Mouse (Mus musculus): ENCODE results near the gene Ssbp2.

Gene Ssbp2

DNA sequence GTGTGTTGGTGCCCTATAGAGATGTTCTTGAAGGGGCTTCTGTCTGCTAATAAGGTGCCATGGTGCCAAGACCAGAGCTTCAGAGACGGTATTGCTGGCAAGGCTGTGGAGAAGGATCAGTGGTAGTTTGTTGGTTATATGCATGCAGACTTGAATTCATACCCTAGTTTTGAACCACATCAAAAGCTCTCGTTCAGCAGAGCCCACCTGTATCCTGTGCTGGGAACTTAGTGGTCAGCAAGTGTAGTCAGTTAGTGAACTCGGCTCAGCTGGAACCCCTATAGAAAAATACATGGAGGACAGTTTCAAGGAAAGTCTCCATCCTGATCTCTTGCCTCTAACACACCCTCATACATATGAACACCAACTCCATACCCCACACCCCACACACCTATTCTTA is 69.7 kb downstream of the Ssbp2 start:
- no peak for DNase-seq (ENCODE audit: low spot score in 2 of 2)

DNA sequence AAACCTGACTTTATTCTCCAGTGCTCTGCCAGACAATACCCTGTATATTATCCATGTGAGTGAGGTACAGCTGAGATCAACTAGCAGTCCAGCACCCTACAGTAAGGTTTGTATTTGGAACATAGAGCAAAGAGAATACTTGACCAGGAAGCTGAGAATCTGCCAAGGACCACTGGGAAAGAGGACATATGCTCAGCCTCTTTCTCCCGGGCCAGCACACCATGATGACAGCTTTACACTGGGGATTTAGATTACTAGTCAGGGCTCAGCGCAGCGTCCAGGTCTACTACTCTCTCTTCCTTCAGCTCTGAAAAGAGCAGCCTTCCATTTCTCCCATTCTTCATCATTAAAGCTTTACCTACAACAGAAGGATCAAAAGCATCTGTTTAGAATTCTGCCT is 76.6 kb downstream of the Ssbp2 start:
- no peak for DNase-seq (ENCODE audit: low spot score in 2 of 2)

DNA sequence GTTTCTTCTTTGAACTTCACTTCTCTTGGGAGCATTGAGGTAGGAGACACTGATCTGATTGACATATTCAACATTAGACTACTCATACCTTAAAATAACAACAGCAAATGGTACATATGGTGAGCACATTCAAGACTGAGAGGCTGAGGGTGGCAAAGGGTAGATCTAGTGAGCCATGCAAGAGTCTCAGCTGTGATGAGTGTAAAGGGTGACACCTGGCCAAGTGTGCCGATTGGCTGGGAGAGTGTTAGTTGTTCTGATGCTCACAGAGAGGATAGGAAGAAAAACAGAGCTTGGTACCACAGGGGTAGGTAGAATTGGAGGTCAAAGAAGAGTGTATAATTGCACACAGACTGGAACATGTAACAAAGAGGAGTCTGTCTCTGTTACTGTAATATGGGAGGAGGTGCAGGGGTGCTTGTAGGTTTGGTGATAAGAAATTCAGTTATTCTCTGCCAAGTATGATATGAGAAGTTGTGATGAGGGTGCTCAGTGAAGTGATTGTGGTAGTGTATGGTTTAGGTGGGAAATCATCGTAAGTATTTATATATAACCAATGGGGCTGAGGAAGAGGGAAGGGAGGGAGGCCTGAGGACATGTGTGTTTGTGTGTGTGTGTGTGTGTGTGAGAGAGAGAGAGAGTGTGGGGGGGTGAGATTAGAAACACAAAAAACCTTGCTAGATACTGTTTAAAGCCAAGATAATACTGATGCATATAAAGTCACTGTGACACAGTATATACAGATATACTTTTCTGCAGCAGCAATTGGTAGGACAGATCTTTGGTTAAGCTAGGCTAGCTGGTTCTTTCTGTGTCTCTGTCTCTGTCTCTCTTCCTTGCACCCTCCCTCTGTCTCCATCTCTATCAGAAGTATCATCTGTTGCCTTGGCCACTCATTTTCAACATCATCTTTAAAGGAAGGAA is 80.3 kb downstream of the Ssbp2 start:
- no peak for DNase-seq (ENCODE audit: low spot score in 2 of 2)

DNA sequence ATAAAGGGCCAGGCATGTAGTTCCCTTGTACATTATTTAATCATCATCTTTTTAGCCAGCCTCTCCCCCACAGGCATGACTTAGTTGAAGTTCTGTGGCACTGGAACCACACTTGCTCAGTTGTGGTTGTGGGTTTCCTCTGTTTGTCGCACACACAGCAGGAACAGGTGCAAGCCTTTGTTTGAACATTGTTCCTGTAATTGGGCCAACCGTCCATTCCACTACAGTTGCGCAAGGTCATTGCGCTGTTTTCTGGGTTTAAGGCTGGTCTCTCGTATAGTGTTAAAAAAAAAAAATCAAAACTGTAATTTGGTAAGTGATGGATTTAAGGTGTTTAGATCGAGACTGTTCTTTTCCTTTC is 81.0 kb downstream of the Ssbp2 start:
- DNase-seq (ENCODE audit: low spot score in 2 of 2), result no peak

DNA sequence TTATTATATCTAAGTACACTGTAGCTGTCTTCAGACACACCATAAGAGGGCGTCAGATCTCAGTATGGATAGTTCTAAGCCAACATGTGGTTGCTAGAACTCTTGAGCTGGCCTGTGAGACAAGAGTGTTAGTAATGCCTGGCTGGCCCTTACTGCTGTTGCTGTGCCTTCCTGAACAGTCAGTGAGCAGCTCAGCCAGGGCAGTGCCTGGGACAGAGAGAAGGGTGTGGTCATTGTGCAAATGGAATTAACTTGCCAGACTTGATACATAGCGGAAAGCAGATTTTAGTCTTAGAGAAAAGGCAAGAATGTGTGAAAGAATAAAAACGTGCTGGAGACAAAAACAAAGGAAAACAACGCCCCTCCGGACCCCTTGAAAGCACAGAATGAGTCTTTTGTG is 83.5 kb downstream of the Ssbp2 start:
- DNase-seq (ENCODE audit: low spot score in 2 of 2), result no peak

DNA sequence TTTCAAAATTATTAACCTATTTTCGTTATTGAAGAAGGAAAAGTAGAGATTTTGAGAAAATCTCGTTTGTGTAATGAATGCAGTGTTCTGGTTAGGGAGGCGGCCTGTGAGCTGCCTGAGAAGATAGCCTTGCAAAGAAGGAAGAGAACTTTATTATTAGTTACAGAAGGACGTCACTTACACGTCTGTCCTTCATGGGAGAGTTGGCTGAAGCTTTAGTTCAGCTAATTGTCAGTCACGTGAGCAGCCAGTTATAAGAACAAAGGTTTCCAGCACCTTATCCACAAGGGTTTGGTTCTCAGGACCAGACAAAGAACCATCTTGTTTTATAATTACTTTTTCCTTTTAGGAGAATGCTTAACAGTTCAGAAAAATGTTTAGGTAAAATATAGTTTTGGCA is 104.0 kb downstream of the Ssbp2 start:
- no peak for DNase-seq (ENCODE audit: low spot score in 2 of 2)

DNA sequence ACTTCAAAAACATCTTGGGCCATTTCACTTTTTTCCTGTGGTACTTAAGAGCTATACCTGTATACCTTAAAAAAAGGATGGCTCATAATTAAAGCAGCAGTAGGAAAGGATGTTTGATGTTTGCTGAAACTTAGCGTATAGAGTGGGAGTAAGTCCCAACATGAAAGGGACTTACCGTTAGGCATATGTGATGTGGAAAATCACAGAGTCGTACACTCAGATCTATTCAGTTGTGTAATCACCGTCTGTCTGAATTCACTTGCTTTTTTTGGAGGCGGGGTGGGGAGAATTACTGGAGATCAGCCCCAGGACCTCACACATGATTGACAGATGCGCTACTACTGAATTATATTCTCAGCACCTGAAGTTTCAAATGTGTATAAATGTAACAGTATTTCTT is 104.7 kb downstream of the Ssbp2 start:
- no peak for DNase-seq (ENCODE audit: low spot score in 2 of 2)

DNA sequence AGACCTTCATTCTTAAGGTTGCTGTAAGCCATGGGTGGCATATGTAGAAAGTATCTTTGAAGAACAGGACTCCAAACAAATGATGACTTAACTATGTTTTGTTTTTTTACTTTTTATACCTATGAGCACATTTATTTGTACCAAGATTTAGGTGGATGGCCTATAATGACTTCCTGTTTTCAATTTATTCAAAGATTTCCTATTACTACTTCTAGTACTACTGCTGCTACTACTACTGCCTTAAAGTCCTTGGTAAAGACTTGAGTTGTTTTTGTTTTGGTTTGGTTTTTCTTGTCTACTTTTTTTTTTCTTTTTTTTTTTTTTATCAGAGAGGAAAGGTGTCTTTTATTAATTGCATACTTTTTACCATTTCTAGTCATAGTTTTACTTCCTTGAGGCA is 121.4 kb downstream of the Ssbp2 start:
- DNase-seq (ENCODE audit: low spot score in 2 of 2), result no peak

DNA sequence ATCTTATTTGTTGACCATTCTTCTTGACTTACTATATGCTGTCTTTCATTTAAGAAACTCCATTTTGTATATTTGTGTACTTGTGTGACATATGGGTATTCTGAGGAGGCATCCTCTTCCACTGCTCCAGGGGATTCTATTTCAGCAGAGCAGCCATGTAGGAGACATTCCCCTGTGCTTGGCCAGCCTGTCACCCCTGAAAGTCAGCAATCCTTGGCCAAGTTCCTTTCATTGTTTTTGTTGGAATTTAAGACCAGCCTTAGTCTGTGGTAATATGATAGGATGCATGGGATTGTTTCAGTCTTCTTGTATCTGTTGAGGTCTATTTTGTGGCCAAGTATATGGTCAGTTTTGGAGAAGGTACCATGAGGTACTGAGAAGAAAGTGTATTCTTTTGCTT is 122.1 kb downstream of the Ssbp2 start:
- DNase-seq (ENCODE audit: low spot score in 2 of 2), result no peak

DNA sequence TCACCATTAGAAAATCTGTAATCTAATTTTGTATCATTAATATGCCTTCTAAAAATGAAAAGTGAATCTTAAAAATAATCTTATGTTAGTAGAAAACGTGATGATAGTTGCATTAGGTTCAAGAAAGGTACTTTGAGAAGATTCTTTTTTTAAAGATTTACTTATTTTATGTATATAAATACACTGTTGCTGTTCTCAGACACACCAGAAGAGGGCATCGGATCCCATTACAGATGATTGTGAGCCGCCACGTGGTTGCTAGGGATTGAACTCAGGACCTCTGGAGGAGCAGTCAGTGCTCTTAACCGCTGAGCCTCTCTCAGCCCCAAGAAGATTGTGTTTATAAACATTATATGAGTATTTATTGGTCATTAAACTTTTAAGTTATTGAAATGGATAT is 126.3 kb downstream of the Ssbp2 start:
- DNase-seq (ENCODE audit: low spot score in 2 of 2), result no peak

DNA sequence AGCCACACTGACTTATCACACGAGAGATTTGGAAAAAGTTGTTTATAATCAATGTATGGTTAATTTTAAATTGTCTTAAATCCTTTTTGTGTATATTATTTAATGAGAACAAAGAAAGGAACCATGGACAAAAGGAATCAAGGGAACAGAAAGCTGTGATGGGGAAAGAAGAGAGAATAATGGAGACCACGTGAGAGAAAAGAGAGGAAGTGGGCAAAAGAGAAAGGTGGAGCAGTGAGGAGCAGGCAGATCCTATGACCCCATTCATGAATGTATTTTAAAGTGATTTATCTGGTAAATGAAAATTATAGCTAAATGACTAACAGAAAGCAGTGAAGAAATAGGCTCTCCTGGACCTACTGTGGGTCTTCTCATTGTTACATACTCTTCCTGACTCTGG is 128.4 kb downstream of the Ssbp2 start:
- no peak for DNase-seq (ENCODE audit: low spot score in 2 of 2)

DNA sequence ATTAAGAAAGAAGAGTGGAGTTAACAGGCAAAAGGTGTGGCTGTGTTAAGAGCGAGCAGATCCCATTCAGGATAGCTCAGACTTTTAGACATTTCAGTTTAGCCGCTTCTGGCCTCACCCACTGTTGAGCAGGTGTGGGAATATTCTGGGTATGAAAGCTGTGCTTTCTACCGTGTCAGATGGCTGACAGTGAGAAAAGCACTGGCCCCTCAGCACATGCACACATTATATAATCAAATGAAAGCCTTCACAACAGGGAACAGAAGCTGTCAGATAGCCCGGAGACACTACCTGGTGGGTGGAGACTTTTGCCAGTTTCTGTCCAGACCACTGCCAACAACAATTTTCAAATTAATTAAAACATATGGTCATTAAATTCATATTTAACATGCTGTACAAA is 131.8 kb downstream of the Ssbp2 start:
- DNase-seq (ENCODE audit: low spot score in 2 of 2), result no peak

DNA sequence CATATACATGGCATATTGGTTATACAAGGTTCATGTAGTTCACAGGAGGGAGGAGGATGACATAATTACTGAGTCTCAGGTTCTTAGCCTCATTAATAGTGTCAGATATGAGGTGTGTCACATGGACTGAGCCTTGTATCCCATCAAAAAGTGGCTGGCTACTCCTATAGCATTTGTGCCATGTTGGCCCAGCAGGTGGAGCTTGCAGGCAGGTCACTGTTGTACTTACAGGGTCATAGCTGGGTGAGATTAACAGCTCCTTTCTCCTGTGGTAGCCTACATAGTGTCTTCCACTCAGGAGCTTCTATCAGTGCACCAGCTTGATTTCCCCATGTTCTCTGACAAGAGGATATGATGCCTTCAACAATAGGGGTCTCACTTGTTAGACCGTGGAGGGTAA is 135.2 kb downstream of the Ssbp2 start:
- DNase-seq (ENCODE audit: low spot score in 2 of 2), result no peak

DNA sequence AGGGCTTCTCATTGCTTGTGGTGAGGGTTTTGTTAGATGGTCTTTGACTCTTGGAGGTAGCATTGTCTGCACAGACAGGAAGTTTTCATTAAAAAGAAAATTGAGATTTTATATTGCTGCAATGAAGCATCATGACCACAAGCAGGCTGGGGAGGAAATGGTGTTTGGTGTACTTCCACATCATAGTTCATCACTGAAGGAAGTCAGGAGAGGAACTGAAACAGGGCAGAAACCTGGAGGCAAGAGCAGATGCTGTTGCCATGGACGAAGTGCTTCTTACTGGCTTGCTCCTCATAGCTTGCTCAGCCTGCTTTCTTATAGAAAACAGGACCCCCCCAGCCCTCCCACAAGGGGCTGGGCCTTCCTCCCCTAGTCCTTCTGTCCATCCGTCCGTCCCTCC is 139.5 kb downstream of the Ssbp2 start:
- DNase-seq (ENCODE audit: low spot score in 2 of 2), result no peak

DNA sequence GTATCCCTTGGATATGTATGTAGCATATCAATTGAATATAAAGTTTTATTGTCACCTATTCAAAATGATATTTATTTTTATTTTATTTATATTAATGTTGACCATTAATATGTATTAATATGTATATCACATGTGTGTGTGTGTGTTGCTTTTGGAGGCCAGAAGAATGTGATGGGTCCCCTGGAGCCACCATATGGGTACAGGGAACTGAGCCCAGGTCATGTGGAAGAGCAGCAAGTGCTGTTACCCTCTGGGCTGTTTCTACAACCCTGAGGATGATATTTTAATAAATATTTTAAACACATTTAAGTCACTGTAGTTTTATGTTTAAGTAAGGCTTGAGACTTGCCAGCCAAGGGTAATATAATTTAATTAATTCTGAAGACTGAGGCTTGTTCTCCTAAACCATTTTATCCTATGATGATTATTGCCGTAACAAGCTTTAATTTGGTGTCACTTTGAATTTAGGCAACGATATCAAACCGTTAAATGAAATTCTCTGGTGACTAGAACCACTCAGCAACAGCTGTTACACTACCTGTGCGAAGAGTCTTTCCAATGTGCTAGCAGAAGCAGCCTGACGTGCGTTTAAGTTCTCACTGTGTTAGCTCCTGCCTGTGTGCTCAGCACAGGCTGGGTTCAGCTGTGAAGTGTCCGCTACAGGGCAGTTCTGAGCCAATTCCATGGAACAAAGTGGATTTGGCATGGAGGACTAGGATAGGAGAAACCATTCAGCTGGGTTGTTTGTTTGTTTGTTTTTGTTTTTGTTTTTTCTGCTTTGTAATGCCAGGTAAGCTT is 145.2 kb downstream of the Ssbp2 start:
- DNase-seq (ENCODE audit: low spot score in 2 of 2), result no peak

DNA sequence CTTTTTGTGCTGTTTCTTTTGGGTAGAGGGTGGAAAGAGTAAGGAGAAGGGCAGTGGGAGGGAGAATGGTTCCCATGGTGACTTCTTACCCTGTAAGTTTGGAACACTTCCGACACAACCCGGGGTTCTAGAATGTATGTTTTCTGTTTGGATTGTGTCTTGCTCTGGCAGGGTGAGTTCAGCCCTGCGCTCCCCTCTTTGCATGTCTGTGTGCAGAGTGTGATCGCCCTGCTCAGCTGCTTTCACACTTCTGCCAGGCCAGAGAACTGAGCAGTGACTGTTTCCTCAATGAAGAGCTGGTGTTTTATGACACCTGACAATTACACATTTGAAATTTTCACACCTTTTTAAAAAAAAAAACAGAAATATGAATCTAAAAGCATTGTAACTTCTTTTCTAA is 150.5 kb downstream of the Ssbp2 start:
- DNase-seq (ENCODE audit: low spot score in 2 of 2), result no peak

DNA sequence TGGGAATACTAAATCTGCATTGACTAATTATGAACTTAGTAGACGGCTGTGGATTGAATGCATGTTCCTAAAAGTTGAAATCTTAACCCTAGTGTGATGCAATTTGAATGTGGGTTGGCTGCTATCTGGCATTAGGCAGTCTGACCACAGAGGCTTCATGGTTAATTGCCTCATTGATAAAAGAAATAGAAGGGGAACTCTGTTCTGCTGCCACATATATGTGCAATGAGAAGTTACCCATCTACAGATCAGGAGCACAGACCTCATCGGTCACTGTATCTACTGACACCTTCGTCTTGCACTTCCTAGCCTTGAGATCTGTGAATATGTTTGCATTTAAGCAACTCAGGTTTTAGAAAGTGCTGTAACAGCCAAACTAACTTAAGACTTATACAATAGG is 151.8 kb downstream of the Ssbp2 start:
- DNase-seq (ENCODE audit: low spot score in 2 of 2), result no peak

DNA sequence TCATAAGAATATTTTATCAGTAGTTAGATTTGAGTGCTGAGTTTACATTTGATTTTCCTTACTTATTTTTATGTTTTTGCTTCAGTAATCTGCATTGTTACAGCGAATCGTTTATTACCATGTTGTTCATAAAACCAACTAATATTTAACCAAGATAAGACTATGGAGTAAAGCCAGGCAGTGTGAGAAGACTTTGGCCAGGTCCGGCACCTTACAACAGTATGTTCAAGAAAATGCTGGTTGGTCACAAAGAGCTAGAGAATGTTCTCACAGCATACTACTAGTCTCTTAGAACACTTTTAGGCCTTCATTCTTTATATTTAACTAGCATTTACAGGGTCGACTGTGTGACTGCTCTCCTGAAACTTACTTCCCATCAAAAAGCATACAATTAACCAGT is 152.5 kb downstream of the Ssbp2 start:
- DNase-seq (ENCODE audit: low spot score in 2 of 2), result no peak

DNA sequence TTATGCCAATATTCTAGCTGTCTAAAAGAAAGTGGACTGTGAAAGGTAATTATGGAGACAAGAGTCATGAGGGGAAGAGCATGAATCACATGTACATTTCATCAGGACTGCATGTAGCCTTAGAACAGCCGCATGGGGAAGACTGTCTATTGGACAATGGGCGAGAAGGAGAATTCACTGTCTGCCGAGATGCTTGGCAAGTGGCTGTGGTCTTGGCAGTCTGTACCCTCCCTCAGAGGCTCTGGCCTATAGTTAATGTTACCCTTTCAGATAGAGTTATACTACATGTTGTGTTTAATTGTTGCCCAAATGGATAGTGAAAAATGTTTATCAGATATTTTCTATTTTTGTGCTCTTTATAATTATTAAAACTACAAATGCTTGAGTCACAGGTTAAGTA is 156.0 kb downstream of the Ssbp2 start:
- DNase-seq (ENCODE audit: low spot score in 2 of 2), result no peak

DNA sequence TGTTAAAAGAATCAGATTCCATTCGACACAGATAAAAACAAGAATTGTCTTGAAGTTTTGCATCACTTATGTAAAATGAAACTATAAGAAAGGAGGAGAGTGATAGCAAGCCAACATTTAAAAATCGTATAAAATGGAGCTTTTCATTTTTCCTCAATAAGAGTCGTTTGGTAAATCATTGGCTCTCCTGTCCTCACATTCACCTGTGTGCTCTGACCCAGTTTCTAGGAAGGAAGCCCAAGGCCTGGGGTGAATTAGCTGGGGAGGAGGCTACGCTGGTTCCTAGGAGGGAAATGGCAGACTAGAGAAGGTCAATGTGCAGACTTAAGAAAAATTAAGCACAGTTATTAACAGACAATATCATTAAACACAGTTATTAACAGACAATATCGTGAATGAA is 156.8 kb downstream of the Ssbp2 start:
- no peak for DNase-seq (ENCODE audit: low spot score in 2 of 2)

DNA sequence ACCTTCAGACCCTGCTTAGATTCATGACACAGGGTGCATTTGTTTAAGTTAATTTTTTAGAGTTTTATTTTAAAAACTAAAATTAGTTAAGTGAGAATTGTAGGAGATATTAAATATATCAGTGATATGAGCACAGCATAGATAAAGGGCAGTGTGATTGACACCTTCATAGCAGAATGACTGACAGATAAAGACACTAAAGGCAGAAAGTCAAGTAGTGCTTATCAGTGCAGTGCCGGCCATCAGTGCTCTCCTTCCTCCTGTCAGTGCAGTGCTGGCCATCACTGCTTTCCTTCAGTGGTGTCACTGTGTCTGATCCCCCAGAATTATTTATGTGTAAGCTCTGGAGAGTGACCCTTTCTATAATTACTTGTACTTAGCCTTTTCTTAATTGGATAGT is 159.3 kb downstream of the Ssbp2 start:
- DNase-seq (ENCODE audit: low spot score in 2 of 2), result no peak

DNA sequence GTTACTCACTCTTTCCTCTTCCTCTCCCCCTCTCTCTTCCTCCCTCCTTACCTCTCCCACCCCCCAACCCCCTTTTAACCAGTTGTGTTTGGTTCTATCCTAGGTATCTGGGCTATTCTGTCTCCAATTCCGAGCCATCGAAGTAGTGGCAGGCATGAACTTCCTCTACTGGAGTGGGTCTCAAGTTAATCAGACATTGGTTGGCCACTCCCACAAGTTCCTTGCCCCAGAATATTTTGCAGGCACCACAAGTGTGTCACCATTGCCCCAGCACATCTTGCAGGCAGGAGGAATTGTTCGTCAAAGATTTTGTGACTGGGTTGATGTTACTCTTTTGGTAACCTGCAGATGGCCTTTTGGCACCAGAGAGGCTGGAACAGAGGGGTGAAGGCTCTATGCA is 160.5 kb downstream of the Ssbp2 start:
- no peak for DNase-seq (ENCODE audit: low spot score in 2 of 2)

DNA sequence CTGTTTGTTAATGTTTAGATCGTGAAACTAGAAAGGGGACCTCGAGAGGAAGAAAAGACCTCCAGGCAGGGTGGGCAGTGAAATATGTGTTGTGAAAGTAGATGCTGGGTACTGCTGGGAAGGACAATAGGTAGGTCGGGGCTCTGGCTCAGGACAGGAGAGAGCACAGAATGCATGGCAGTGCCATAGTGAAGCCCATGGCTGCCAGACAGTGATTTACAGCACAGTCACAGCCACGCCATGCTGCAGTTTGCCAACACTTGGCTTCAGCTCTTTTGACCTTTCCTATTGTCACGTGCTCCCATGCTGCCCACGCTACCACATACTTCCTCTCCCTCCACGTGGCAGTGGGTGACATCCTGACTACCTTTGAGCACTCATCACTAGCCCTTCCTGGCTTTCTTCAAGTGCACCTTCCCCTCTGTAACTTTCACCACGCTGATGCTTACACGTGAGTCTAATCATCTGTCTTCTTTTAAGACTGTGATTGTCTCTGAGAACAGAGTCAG is 171.3 kb downstream of the Ssbp2 start:
- DNase-seq (ENCODE audit: low spot score in 2 of 2), result no peak
